Mouse (Mus musculus): ENCODE measurements around the gene Hdac7.

- TF ChIP-seq POLR2A (IDR thresholded peaks at IDR 0.05; ENCODE audit: extremely low read depth, insufficient read depth, low read length) (no peak), CTCF (IDR thresholded peaks at IDR 0.05; ENCODE audit: extremely low read depth, insufficient read depth, low read length) (no peak)
These were observed 100.3 kb downstream of the Hdac7 start for GRCm38 (mm10) chr15:97743961-97744525.

Data from cortical plate, adult 2 months (tissue).